Mouse (Mus musculus): ENCODE measurements around the gene Vps50. TPM values are rescaled to one million over a fixed set of nuclear protein-coding genes. Genes with fewer than 3 reads are reported as not detected.
"Not testable (repeated sequence)": the region's sequence is repeated elsewhere in the genome, so short reads cannot be mapped to it uniquely, and the experiment has no call there.

The Vps50 gene
- polyA plus RNA-seq, 1 experiment from 2014 or later = 40.2 TPM

DNA sequence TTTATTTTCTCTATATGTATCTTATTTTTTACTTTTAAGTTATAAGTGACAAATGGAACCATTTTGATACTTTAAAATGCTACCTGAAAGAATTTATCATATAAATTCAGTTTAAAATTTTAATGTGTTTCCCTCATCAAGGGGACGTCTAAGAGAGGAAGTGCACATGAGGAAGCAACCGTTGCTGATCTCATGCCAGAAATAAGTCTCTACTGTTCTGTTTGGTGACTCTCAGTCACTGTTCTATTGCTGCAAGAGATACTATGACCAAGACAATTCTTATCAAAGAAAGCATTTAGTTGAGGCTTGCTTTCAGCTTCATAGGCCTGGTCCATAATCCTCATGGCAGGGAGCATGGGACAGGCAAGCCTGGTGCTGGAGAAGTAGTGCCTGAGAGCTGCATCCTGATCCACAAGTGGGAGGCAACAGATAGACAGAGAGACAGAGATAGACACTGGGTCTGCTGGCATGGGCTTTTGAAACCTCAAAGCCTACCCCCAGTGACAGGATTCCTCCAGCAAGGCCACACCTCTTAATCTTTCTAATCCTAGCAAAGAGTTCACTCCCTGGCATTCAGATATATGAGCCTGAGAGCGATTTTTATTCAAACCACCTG is 92.2 kb downstream of the Vps50 start:
- no peaks in the 10 kb centered on the region for H3K4me1 ChIP-seq (ENCODE audit: control insufficient read depth, insufficient read depth, low read length)
- DNase-seq (ENCODE audit: low spot score) = no peak
- 83% methylated on average over 3 of the region's 3 CpGs for WGBS
- no peaks in the 10 kb centered on the region for H3K9me3 ChIP-seq (replicated peaks; ENCODE audit: control insufficient read depth, low read length)
- no peak overlapping the region for H3K27ac ChIP-seq (replicated peaks; ENCODE audit: low read depth, low read length)
- no peak overlapping the region for H3K4me2 ChIP-seq (ENCODE audit: low read depth, low read length)
- H3K27me3 ChIP-seq (ENCODE audit: control insufficient read depth, insufficient read depth, low read length) = no peaks in the 10 kb centered on the region
- H3K4me3 ChIP-seq (ENCODE audit: low read depth, low read length) = no peak overlapping the region
- H3K9ac ChIP-seq (replicated peaks; ENCODE audit: low read length) = no peak overlapping the region
- no peaks in the 10 kb centered on the region for H3K36me3 ChIP-seq (replicated peaks; ENCODE audit: control insufficient read depth, insufficient read depth, low read depth, low read length)
- ATAC-seq (replicated peaks; ENCODE audit: insufficient number of reproducible peaks, low FRiP score, low TSS enrichment, low read depth) = no peak

DNA sequence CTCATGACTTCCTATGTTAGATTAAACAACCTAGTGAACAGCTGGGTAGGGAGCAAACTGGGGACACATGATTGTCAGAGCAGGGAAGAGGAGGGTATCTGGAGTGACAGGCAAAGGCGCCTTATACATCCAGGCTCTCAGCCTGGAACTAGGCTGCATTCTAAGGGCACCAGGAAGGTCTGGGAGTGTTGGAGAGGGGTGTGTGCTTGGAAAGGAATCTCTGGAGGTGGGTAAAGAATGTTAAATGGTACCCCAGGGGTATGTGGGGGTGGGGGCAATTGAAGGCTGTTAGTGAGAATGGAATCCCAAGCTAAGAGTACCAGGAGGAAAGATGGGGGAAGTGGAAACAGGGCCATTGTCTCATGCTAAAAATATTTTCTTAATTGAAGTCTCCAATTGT is 96.1 kb downstream of the Vps50 start:
- Histone ChIP-seq H3K4me3 (ENCODE audit: low read depth, low read length) (no peak overlapping the region), H3K4me2 (ENCODE audit: low read depth, low read length) (no peak overlapping the region), H3K27ac (replicated peaks; ENCODE audit: low read depth, low read length) (no peak overlapping the region), H3K9me3 (replicated peaks; ENCODE audit: control insufficient read depth, low read length) (no peaks in the 10 kb centered on the region), H3K27me3 (ENCODE audit: control insufficient read depth, insufficient read depth, low read length) (no peaks in the 10 kb centered on the region), H3K4me1 (ENCODE audit: control insufficient read depth, insufficient read depth, low read length) (no peaks in the 10 kb centered on the region), H3K9ac (replicated peaks; ENCODE audit: low read length) (no peak overlapping the region), H3K36me3 (replicated peaks; ENCODE audit: control insufficient read depth, insufficient read depth, low read depth, low read length) (no peaks in the 10 kb centered on the region)
- DNase-seq (ENCODE audit: low spot score) (no peak), ATAC-seq (replicated peaks; ENCODE audit: insufficient number of reproducible peaks, low FRiP score, low TSS enrichment, low read depth) (no peak)
- WGBS = 60% methylated on average over 1 of the region's 1 CpGs

DNA sequence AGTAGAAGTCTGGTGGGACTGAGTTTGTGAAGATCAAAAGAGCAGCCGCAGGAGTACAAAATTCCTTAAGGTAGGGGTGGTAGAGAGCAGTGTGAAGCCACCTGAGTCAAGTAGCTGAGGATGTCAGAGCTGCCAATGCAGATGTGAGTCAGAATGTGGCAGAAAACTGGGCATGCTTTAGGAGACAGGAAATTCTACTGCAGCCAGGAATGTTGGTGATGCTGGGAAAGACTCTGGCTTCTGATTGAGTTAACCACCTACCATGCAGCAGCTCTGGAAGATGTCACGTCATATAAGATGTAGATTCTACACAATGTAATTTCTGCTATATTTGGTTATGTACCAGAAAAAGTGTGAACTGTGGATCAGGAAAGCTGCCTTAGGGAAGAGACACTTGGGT is 114.6 kb downstream of the Vps50 start:
- H3K27ac ChIP-seq (replicated peaks; ENCODE audit: low read depth, low read length) = no peak overlapping the region
- DNase-seq (ENCODE audit: low spot score) (no peak), ATAC-seq (replicated peaks; ENCODE audit: insufficient number of reproducible peaks, low FRiP score, low TSS enrichment, low read depth) (no peak)
- no peaks in the 10 kb centered on the region for H3K27me3 ChIP-seq (ENCODE audit: control insufficient read depth, insufficient read depth, low read length)
- no peak overlapping the region for H3K9ac ChIP-seq (replicated peaks; ENCODE audit: low read length)
- H3K4me3 ChIP-seq (ENCODE audit: low read depth, low read length) = no peak overlapping the region
- H3K4me2 ChIP-seq (ENCODE audit: low read depth, low read length) = no peak overlapping the region
- no peaks in the 10 kb centered on the region for H3K9me3 ChIP-seq (replicated peaks; ENCODE audit: control insufficient read depth, low read length)
- H3K36me3 ChIP-seq (replicated peaks; ENCODE audit: control insufficient read depth, insufficient read depth, low read depth, low read length) = no peaks in the 10 kb centered on the region
- WGBS = 95% methylated on average over 2 of the region's 2 CpGs
- no peaks in the 10 kb centered on the region for H3K4me1 ChIP-seq (ENCODE audit: control insufficient read depth, insufficient read depth, low read length)

DNA sequence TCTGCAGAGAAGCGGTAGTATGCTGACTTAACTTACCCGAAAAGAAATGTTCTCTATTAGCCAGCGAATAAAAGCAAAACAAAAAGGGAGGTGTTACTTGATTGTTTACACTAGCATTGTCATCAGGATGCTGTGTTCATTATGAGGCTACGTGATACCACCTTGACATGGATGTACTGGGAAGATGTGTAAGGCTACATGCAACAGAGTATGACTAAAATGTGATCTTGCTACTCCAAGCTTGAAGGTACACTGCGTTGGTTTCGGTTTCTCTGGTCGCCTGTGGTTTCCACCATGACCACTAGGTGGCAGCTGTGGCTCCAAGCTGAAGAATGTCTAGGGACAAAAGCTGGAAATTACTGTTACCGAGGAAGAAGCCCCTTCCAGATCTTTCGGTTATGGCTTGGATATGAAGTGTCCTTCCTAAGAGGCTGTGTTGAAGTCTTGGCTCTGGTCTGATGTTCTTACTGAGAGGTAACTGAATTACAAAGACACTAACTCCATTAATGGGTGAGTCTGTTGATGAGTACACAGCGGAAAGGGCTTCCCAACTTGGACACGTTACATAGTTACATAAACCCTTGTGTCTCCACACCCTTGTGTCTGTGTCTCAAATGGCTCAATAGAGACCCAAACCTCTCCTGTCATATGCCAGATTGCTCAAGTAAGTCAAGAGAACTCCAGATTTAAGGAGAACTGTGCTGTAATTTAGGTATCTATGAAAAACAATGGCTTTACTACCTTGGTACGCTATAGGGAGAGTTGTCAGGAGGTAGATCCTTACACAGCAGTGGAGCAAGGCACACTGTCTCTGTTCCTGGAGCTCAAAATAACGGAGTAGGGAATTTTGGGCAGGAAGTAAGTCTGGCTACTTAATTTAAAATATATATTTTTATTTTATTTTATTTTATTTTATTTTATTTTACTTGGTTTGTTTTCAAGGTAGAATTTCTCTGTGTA is 122.5 kb downstream of the Vps50 start:
- 62% methylated on average over 11 of the region's 13 CpGs for WGBS
- not testable (repeated sequence) for H3K27me3 ChIP-seq (ENCODE audit: control insufficient read depth, insufficient read depth, low read length); H3K36me3 ChIP-seq (replicated peaks; ENCODE audit: control insufficient read depth, insufficient read depth, low read depth, low read length); H3K4me1 ChIP-seq (ENCODE audit: control insufficient read depth, insufficient read depth, low read length); H3K27ac ChIP-seq (replicated peaks; ENCODE audit: low read depth, low read length); ATAC-seq (replicated peaks; ENCODE audit: insufficient number of reproducible peaks, low FRiP score, low TSS enrichment, low read depth); H3K9me3 ChIP-seq (replicated peaks; ENCODE audit: control insufficient read depth, low read length); H3K4me2 ChIP-seq (ENCODE audit: low read depth, low read length); H3K9ac ChIP-seq (replicated peaks; ENCODE audit: low read length); H3K4me3 ChIP-seq (ENCODE audit: low read depth, low read length); DNase-seq (ENCODE audit: low spot score)

Other genes starting within 250 kb of the Vps50 start
- gene Samd9l, start 98.8 kb upstream of the Vps50 start, polyA plus RNA-seq (2014; fragmentation: Nextera tagmentation; extraction: Ambion mirVana) = 0.74 and 0.77 TPM in 2 replicates
- 0.53 and 0.84 TPM in 2 replicates for gene Hepacam2, start 84 bp upstream of the Vps50 start, polyA plus RNA-seq (2014; fragmentation: Nextera tagmentation; extraction: Ambion mirVana)